Mouse (Mus musculus): ENCODE data around the gene Sema6d.

- TF ChIP-seq CTCF (IDR thresholded peaks at IDR 0.05; ENCODE audit: low read depth, low read length) (no peak), TAL1 (conservative IDR thresholded peaks at IDR 0.05; ENCODE audit: low read depth, low read length) (no peak), GATA1 (IDR thresholded peaks at IDR 0.05; ENCODE audit: borderline replicate concordance, low read length) (no peak), GATA2 (IDR thresholded peaks at IDR 0.05; ENCODE audit: borderline replicate concordance, low read depth, low read length) (no peak), POLR2AphosphoS5 (IDR thresholded peaks at IDR 0.05; ENCODE audit: insufficient replicate concordance, low read depth, low read length) (no peak)
Measured at GRCm38 (mm10) chr2:124168411-124168810, 78.6 kb downstream of the Sema6d start.
